Mouse (Mus musculus) liver, postnatal 0 days (tissue): ENCODE measurements at regions not wholly inside any gene's neighbourhood (a gene's known extent, or its start where the extent isn't known, plus 50 kb on each side); places are given as distances from the start of the nearest gene placed in this dataset.

Experiments used
- CTCF ChIP-seq: sonication (generic); IDR thresholded peaks from 2 replicates; pipeline ENCODE4 v1.5.1; 2016; ENCODE audit warnings: antibody characterized with exemption, low read depth
- EP300 ChIP-seq: IDR thresholded peaks from 2 replicates; pipeline ENCODE4 v1.6.1; 2016; ENCODE audit warnings: antibody characterized with exemption, low read depth, mild to moderate bottlenecking

- TF ChIP-seq CTCF (no peak), EP300 (no peak)
Observed at GRCm38 (mm10) chr7:74788696-74789095, 234.1 kb upstream of the Slco3a1 start.
